Mouse (Mus musculus): Measurements from ENCODE around the gene Txlnb. TPM values are rescaled to one million over a fixed set of nuclear protein-coding genes. Genes with fewer than 3 reads are reported as not detected.

Gene Txlnb
- polyA plus RNA-seq, 1 experiment from 2014 or later, result 1.7 TPM

DNA sequence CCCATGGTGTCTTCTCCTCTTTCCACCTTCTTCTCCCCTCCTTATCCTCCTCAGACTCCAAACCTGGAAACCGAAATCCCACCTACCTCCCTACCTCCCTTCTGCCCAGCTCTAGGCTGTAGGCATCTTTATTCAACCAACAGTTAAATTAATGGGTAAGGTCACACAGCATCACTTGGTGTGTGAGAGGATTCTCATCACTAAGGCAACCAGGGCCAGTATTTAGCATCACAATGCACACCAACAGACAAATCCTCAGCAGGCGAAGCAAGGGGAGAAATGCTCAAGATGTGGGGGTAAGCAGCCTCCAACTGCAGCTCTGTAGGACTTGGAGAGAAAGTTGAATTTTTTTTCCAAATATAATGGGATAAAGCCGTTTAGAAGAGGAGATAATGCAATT is 35.0 kb downstream of the Txlnb start:
- Histone ChIP-seq H3K4me3 (replicated peaks) (no peak overlapping the region), H3K9ac (no peak overlapping the region), H3K4me1 (peaks cover 22% of the 10 kb centered on the region), H3K9me3 (no peaks in the 10 kb centered on the region), H3K27ac (no peak overlapping the region), H3K4me2 (no peak overlapping the region), H3K27me3 (0 out of 2 replicates have a peak, but pooled peaks cover 2% of the 10 kb centered on the region), H3K36me3 (replicated peaks) (no peaks in the 10 kb centered on the region)
- no peak for ATAC-seq (ENCODE audit: low FRiP score)
- WGBS, result 16% methylated on average over 3 of the region's 3 CpGs

DNA sequence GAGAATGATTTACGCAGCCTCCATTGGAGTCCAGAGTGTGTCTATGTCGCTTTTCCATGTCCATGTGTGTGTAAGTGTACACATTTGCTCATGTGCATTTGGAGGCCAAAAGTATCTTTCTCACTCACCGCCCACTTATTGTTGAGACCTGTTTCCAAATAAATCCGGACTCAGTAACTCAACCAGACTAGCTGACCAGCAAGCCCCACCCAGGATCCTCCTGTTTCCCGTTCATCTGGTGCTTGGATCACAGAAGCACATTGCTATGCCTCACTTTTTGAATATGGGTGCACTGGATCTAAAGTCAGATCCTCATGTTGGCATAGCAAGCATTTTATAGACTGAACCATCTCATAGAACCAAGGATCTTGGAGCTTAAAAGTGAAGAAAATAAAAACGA is 39.0 kb downstream of the Txlnb start:
- WGBS, result 91% methylated on average over 6 of the region's 6 CpGs

DNA sequence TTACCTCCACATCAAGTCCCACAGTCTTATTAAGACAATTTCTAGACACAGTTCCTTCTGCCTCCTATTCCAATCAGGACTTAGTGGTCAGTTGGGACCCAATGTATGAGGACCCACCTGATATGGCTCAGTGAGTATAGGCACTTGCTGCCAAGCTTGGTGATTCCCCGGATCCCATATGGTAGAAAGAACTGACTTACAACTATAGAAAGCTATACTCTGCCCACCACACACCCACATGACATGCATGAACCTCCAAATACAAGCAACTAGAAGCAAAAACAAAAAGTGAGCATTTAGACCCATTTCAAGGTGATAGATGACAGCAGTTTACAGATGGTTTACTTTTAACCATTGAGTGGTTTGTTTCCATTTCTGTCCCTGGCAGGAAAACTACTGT is 40.2 kb downstream of the Txlnb start:
- Histone ChIP-seq H3K4me2 (no peak overlapping the region), H3K9ac (no peak overlapping the region), H3K36me3 (replicated peaks) (no peaks in the 10 kb centered on the region), H3K27ac (no peak overlapping the region), H3K9me3 (no peaks in the 10 kb centered on the region), H3K4me1 (peaks cover 6% of the 10 kb centered on the region), H3K4me3 (replicated peaks) (no peak overlapping the region), H3K27me3 (no peaks in the 10 kb centered on the region)
- WGBS, result 84% methylated on average over 1 of the region's 1 CpGs
- no peak for ATAC-seq (ENCODE audit: low FRiP score)

More for the DNA sequence above, 39.0 kb downstream of the Txlnb start:
- H3K9me3 ChIP-seq, result no peaks in the 10 kb centered on the region
- peaks cover 11% of the 10 kb centered on the region for H3K4me1 ChIP-seq
- no peak for ATAC-seq (ENCODE audit: low FRiP score)
- H3K36me3 ChIP-seq (replicated peaks), result no peaks in the 10 kb centered on the region
- no peak overlapping the region for H3K4me2 ChIP-seq
- no peak overlapping the region for H3K9ac ChIP-seq
- H3K27ac ChIP-seq, result no peak overlapping the region
- H3K4me3 ChIP-seq (replicated peaks), result no peak overlapping the region
- 0 out of 2 replicates have a peak, but pooled peaks cover 2% of the 10 kb centered on the region for H3K27me3 ChIP-seq

DNA sequence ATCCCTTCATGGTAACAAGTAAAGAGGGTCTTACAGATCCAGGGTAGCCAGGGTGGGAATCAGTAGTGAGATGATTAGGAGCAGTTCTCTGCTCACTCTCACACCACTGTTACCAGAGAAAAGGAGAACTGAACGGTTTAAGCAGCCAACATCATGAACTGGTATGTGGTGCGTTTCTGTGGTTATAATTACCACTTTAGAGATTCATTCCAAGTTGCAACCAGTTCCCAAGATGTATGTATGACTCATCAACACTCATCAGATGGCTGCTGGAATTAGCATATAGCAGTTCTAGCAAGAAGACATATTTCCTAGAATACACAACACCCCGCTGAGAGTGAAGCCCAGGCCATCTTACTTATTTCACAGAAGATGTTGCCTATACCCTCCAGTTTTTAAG is 46.0 kb downstream of the Txlnb start:
- H3K27ac ChIP-seq, result no peak overlapping the region
- no peak for ATAC-seq (ENCODE audit: low FRiP score)
- no peaks in the 10 kb centered on the region for H3K9me3 ChIP-seq
- H3K4me1 ChIP-seq, result no peaks in the 10 kb centered on the region
- H3K4me2 ChIP-seq, result no peak overlapping the region
- H3K27me3 ChIP-seq, result no peaks in the 10 kb centered on the region
- H3K4me3 ChIP-seq (replicated peaks), result no peak overlapping the region
- no peaks in the 10 kb centered on the region for H3K36me3 ChIP-seq (replicated peaks)
- no peak overlapping the region for H3K9ac ChIP-seq
- WGBS, result 93% methylated on average over 3 of the region's 3 CpGs

DNA sequence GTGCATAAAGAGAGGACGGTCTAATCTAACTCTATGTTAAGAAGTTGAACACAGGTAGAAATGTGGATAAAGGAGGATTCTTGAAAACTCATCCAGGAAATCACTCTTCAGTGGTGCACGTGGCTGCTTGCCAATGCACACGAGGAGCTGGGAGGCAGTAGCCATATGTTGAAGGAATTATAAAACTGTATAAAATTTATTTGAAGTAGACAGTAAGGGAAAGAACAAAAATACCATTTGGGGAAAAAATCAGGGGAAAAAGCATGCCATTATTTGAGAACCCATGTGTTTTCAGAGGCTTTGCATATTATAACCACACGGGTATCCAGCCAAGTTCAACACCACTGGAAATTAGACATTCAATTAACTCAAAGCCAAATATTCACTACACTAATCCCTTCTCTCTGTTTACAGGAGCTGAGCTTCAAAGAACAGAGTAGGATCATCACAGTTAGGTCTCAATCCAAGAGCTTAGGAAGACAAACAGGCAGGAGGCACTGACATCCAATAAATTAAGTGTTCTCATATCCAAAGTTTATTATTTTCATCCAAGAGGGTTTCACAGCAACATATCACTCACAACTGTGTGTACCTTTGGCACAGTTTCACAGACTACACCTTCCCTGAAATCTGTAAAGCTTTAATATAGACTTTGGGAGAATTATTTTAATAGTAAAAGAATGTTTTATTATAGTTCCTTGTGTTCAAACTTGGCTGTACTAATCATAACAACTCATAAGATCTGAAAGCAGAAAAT is 48.9 kb downstream of the Txlnb start:
- no peaks in the 10 kb centered on the region for H3K9me3 ChIP-seq
- no peak overlapping the region for H3K4me3 ChIP-seq (replicated peaks)
- no peaks in the 10 kb centered on the region for H3K27me3 ChIP-seq
- no peak overlapping the region for H3K27ac ChIP-seq
- no peak overlapping the region for H3K9ac ChIP-seq
- no peaks in the 10 kb centered on the region for H3K36me3 ChIP-seq (replicated peaks)
- H3K4me2 ChIP-seq, result no peak overlapping the region
- H3K4me1 ChIP-seq, result no peaks in the 10 kb centered on the region
- 67% methylated on average over 4 of the region's 4 CpGs for WGBS
- no peak for ATAC-seq (ENCODE audit: low FRiP score)

DNA sequence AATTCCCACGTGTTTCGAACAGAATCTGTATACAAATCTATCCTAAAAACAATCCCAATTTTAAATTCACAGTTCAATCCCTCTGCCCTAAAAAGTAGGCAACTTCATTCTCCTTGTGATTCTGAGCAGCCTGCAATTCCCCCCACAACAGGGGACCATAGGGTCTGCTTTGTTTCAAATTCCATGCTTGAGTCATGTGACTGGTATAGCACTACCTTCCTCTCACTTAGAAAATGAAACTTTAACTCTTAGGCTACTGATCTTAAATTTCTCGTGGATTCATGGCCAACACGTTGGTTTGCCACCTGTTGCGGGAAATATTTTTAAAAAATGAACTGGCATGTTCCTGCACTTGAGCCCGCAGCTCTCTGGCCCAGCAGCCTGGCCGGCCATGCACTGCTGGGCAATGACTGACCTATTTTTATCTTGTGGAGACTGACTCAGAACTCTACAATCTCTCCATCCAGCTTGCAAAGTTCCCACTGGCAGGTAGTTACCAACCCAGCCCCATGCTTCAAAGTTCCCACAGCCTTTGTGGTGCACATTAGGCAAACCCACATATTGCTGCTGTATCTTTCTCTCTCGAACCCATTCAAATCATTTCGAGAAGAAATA is 61.7 kb downstream of the Txlnb start:
- no peak overlapping the region for H3K4me3 ChIP-seq (replicated peaks)
- H3K36me3 ChIP-seq (replicated peaks), result no peaks in the 10 kb centered on the region
- H3K9me3 ChIP-seq, result no peaks in the 10 kb centered on the region
- no peaks in the 10 kb centered on the region for H3K27me3 ChIP-seq
- H3K4me2 ChIP-seq, result no peak overlapping the region
- H3K9ac ChIP-seq, result no peak overlapping the region
- H3K27ac ChIP-seq, result no peak overlapping the region
- ATAC-seq (ENCODE audit: low FRiP score), result no peak
- WGBS, result 89% methylated on average over 9 of the region's 9 CpGs
- H3K4me1 ChIP-seq, result no peaks in the 10 kb centered on the region

DNA sequence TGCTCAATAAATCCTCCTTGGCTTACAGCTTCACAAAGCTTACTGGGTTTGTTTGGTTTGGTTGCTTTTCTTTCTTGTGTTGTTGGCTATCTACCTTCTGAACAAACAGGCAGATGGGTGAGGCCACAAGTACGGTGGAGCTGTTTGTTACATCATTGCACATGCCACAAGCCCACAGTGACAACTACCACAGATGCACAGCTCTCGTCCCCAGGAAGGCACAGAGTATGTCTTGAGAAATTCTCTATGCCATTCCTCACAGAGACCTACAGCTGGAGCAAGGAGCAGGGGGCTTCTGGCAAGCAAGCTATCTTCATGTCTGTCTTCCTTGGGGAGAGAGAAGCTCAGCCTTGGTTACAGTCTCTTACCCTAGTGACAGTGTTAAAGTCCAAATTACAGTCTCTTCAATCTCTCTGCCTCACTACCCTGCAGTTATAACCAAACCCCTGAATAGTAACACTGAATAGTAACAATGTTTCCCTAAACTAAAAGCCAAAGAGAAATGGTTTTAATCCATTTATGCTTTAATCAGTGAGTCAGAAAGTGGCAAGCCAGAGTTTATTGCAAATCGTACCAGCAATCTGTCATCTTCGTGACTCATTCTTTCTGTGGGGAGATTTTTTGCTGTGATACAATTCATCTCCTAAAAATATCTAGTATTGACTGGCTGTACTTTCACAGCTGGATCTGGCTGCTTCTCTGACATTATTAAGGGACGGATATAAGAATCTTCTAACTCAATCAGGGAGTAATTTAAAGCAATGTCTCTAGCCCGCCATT is 64.9 kb downstream of the Txlnb start:
- Histone ChIP-seq H3K4me3 (replicated peaks) (no peak overlapping the region), H3K27me3 (no peaks in the 10 kb centered on the region), H3K36me3 (replicated peaks) (no peaks in the 10 kb centered on the region), H3K9me3 (no peaks in the 10 kb centered on the region), H3K27ac (no peak overlapping the region), H3K9ac (no peak overlapping the region), H3K4me2 (no peak overlapping the region), H3K4me1 (no peaks in the 10 kb centered on the region)
- 85% methylated on average over 6 of the region's 6 CpGs for WGBS
- no peak for ATAC-seq (ENCODE audit: low FRiP score)

DNA sequence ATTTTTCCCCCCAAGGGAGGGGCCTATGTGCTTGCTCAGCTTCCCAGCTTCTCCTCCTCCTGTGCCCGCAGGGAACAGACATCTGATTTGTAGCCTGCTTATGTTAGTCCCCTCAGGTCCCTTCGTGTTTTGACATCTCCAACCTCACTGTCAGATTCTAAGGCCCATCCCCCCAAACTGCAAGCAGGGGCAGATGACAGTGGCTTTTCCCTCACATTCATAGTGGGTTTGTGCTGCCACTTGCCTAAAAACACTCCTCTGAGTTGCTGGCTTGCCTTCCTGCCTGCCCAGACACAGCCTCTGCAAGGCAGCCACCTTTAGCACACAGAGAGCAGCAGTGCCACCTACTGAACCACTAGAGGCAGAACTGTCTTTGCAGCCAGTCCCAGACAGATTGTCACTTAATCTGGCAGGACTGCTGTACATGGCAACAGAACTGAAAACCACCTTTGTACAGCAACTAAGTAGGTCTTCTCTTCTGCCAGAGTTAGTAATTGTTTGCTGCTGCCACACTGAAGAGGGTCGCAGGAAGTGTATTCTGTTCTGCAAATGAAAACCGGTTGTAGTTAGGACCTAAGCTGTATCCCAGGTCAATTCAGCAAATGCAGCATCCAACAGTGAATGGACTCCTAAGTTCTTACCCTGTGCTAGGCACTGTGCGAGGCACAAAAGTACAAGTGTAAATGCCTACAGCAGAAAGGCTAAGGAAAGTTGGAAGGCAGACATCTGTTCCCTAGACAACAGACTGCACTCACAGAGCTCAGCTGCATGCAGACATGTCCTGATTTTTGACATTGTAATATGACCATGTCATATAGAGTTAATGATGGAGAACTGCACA is 74.0 kb downstream of the Txlnb start:
- peak; percentile 91 for ATAC-seq (ENCODE audit: low FRiP score)
- Histone ChIP-seq H3K4me3 (replicated peaks) (no peak overlapping the region), H3K27ac (no peak overlapping the region), H3K4me2 (no peak overlapping the region), H3K9ac (no peak overlapping the region), H3K36me3 (replicated peaks) (no peaks in the 10 kb centered on the region), H3K9me3 (no peaks in the 10 kb centered on the region), H3K4me1 (peaks cover 3% of the 10 kb centered on the region; the same call in 1 of the 2 replicates), H3K27me3 (no peaks in the 10 kb centered on the region)
- 29% methylated on average over 5 of the region's 5 CpGs for WGBS

DNA sequence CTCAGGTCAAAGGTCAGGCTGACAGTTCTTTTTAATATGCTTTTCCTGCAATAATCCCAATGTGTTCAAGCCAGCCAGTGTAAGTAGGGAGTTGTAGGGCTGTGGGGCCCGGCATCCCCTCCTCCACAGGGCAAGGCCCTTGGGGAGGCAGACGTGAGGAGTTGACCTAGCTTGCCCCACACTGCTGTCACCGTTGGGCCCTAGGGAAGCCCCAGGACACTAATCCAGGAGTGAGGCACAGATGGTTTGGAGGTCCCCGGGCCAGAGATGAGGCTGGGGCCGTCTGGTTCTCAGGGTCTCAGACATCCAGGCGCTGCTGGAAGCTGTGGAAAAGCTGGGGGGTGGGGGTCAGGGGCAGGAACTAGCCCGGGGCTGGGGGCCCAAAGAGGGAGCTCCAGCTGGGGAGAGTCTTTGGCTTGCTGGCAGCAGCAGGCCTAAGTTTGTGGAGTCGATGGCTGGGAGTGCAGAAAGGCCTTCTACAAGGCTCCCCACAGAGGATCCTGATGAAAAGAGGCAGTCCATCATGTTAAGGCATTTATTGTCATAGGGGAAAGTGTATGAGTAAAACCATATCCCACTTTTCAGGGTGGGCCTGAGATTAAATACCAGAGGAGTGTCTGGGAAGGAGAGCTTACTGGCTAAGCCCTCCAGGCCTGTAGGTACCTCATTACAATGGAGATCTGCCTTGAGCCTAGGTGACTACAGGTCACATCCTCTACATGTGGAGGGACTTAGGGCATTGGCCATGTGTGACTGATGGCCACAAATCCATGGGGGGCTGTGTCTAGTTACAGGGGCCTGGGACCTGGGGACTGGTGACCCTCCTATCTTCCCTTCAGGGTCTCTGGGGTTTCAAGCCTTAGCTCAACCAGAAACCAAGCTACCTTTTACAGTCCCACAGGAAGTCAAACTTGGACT is 82.2 kb downstream of the Txlnb start:
- 59% methylated on average over 8 of the region's 8 CpGs for WGBS
- ATAC-seq (ENCODE audit: low FRiP score), result 0 out of 2 replicates have a peak, but pooled peaks have one; percentile 23

DNA sequence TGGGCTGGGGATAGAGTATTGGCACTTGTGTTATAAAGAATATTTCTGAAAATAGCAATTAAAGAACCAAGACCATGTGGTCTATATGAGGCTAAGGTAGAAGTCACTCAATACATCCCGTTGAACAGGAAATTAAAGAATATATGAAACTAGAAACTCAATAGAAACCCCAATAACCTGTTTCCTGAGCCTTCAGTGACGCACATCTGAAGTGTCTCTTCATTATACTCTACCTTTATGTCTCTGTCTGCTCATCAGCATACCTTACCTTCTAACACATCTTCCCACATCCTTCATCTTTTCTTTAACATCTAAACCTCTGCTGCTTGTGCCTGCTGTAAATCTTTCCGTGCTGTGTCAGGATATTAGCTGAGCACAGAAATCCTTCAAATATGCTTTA is 84.0 kb downstream of the Txlnb start:
- H3K9ac ChIP-seq, result no peak overlapping the region
- peaks cover 4% of the 10 kb centered on the region; the same call in 1 of the 2 replicates for H3K4me1 ChIP-seq
- 92% methylated on average over 3 of the region's 3 CpGs for WGBS
- no peaks in the 10 kb centered on the region for H3K36me3 ChIP-seq (replicated peaks)
- no peak overlapping the region for H3K4me3 ChIP-seq (replicated peaks)
- H3K27ac ChIP-seq, result no peak overlapping the region
- H3K27me3 ChIP-seq, result no peaks in the 10 kb centered on the region
- H3K4me2 ChIP-seq, result no peak overlapping the region
- H3K9me3 ChIP-seq, result no peaks in the 10 kb centered on the region
- ATAC-seq (ENCODE audit: low FRiP score), result no peak

More for the DNA sequence above, 82.2 kb downstream of the Txlnb start:
- Histone ChIP-seq H3K27ac (no peak overlapping the region), H3K27me3 (no peaks in the 10 kb centered on the region), H3K4me2 (no peak overlapping the region), H3K9ac (no peak overlapping the region), H3K9me3 (no peaks in the 10 kb centered on the region), H3K36me3 (replicated peaks) (no peaks in the 10 kb centered on the region), H3K4me3 (replicated peaks) (no peak overlapping the region), H3K4me1 (peaks cover 4% of the 10 kb centered on the region; the same call in 1 of the 2 replicates)

DNA sequence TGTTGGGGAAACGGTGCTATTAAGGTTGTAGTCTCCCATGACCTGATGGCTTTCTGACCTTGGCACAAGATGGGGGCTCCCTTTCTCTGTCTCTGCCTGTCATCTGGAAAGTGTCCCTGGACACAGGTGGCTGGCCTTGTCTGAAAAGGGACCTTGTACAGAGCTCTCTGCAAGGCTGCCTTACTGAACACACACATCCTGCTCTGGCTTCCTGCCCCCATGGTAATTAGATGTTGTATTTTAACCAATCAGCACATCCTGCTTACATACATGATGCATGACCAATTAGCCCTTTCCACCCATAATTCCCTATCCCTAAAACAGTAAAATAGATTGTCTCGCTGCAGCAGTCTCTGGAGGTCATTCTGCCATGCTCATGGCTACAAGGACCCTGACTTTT is 84.7 kb downstream of the Txlnb start:
- no peak overlapping the region for H3K4me2 ChIP-seq
- 86% methylated on average over 2 of the region's 2 CpGs for WGBS
- H3K4me1 ChIP-seq, result peaks cover 4% of the 10 kb centered on the region; the same call in 1 of the 2 replicates
- no peaks in the 10 kb centered on the region for H3K9me3 ChIP-seq
- H3K27ac ChIP-seq, result no peak overlapping the region
- no peaks in the 10 kb centered on the region for H3K36me3 ChIP-seq (replicated peaks)
- no peak overlapping the region for H3K9ac ChIP-seq
- H3K4me3 ChIP-seq (replicated peaks), result no peak overlapping the region
- ATAC-seq (ENCODE audit: low FRiP score), result no peak
- H3K27me3 ChIP-seq, result no peaks in the 10 kb centered on the region

Data from forebrain, embryonic 12.5 days (tissue).